Mouse (Mus musculus) neutrophil, adult 59 days (primary cell): ENCODE results near the gene Klhdc9. TPM values are rescaled to one million over a fixed set of nuclear protein-coding genes. Genes with fewer than 3 reads are reported as not detected.

Source experiments
- total RNA-seq, 2 experiments: library from RNA; stranded (reverse); gene quantifications; 1 replicate in 1 of 2; 2 replicates in 1 of 2; pipeline ENCODE4 v1.2.4; 2023

The Klhdc9 gene
- under 1 TPM; 0.22 to 0.40 TPM for total RNA-seq

GRCm38 (mm10) chr1:171360656-171361055 lies at the start of gene Klhdc9:
Klhdc9 (minus strand) TSS chr1:171360798.

GRCm38 (mm10) chr1:171388376-171389102 lies 27.9 kb upstream of the Klhdc9 start, which contains the start of gene Arhgap30:
Arhgap30 (plus strand) TSS chr1:171388954.

GRCm38 (mm10) chr1:171369845-171370556 lies 9.4 kb upstream of the Klhdc9 start, which contains the start of gene Nectin4:
Nectin4 (plus strand) TSS chr1:171370099.

DNA sequence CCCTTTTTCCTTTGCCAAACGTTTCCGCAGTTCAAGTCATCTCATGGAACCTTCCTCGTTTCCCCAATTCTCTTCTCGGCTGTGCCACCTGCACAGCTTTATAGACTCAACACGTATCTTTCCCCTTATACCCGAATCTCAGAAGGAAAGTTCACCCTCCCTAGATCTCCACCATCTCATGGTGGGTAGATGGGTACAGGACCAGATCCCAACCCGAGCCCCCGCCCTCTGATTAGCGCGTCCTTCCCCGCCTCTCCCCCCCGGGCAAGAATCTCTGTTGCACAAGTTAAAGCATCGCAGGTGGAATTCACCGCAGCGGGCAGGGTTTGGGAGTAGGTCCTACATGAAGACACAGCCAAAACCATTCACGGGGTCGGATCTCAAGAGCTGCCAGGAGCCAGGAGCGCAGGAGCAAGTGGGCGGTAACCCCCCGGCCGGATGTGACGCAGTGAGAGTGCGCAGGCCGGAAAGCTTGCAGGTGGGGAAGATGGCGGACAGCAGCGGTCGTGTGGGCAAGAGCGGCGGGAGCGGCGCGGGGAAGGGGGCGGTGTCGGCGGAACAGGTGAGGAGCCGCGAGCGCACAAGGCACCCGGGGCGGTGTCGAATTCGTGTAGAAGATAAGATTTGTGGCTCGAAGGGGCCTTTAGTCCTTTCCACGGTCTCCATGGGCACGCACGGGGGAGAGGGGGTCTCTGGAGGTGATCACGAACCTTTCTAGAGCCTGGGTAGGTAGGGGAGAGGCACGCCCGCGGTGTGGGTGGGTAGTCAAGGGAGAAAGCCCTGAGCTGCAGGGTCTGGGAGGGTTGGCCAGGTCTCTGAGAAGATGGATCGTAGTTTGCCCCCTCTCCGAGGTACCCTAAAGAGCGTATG lies 15.1 kb downstream of the Klhdc9 start, which contains the start of the genes Nit1 and Pfdn2:
Nit1 (minus strand) TSS at position 422 of the 870 bp plus-strand sequence.
Pfdn2 (plus strand) TSS at position 446 of the 870 bp plus-strand sequence.

DNA sequence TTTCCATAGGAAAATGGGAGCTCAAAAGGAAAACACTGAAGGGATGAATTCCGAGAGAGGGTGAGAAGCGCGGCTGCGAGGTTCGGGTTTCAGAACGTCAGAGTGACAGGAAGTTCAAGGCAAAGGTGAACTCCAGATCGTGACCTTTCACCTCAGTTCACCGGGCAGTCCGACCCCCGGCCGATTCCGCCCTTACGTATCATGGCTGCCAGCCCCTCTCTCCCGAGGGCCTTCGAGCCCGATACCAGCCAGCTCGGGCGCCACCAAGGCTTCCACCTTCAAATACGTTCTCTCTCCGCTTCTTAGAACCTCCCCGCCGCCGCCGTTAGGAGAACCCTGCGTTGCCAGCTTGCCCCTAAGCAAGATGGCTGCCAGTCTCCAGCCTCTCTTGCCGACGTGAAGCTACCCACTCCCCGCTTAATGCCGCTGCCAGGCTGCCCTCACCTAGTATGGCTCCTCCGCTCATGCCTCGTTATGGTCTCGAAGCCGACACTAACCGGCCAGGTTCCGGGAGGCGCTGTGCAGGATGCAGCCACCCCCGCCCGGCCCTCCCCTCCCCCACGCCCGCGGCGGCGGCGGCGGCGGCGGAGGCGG lies 31.7 kb downstream of the Klhdc9 start, which contains the start of gene Dedd:
Dedd (plus strand) TSS at position 307 of the 594 bp plus-strand sequence.

Other genes with a start within 250 kb of the Klhdc9 start
- gene Cfap126, start 246.9 kb downstream of the Klhdc9 start, total RNA-seq, result under 1 TPM; 0.67 to 0.73 TPM
- 100 to 1,000 TPM in 1 of 2 experiments, 10 to 100 TPM in 1; 76.6 to 106 TPM for gene Sdhc, start 210.2 kb downstream of the Klhdc9 start, total RNA-seq
- gene Mpz, start 210.1 kb downstream of the Klhdc9 start, total RNA-seq, result not detected
- 1 to 10 TPM in 1 of 2 experiments, under 1 TPM in 1; 0.29 to 1.4 TPM for gene Pcp4l1, start 164.5 kb downstream of the Klhdc9 start, total RNA-seq
- gene Nr1i3, start 146.8 kb downstream of the Klhdc9 start, total RNA-seq, result not detected
- 10 to 100 TPM; 11.9 to 16.4 TPM for gene Tomm40l, start 138.3 kb downstream of the Klhdc9 start, total RNA-seq
- under 1 TPM in 1 of 2 experiments, not detected in 1; 0.89 TPM for gene Apoa2, start 135.7 kb downstream of the Klhdc9 start, total RNA-seq
- gene Fcer1g, start 126.4 kb downstream of the Klhdc9 start, total RNA-seq, result 1,000 to 10,000 TPM; 1,085 to 1,124 TPM
- gene Adamts4, start 110.4 kb downstream of the Klhdc9 start, total RNA-seq, result not detected
- gene Ndufs2, start 109.4 kb downstream of the Klhdc9 start, total RNA-seq, result 10 to 100 TPM; 84.6 to 99.7 TPM
- 100 to 1,000 TPM; 120 to 134 TPM for gene B4galt3, start 90.5 kb downstream of the Klhdc9 start, total RNA-seq
- 10 to 100 TPM; 69.2 to 78.0 TPM for gene Ppox, start 79.6 kb downstream of the Klhdc9 start, total RNA-seq
- 10 to 100 TPM; 29.5 to 31.1 TPM for gene Usp21, start 72.8 kb downstream of the Klhdc9 start, total RNA-seq
- 10 to 100 TPM; 47.2 to 51.2 TPM for gene Ufc1, start 65.8 kb downstream of the Klhdc9 start, total RNA-seq
- gene Dedd, start 31.7 kb downstream of the Klhdc9 start, total RNA-seq, result 10 to 100 TPM; 23.5 to 25.8 TPM
- gene Nit1, start 15.2 kb downstream of the Klhdc9 start, total RNA-seq, result 10 to 100 TPM; 18.9 to 24.2 TPM
- gene Pfdn2, start 15.1 kb downstream of the Klhdc9 start, total RNA-seq, result 10 to 100 TPM; 27.1 to 34.4 TPM
- 1 to 10 TPM; 2.0 to 2.2 TPM for gene Nectin4, start 9.3 kb upstream of the Klhdc9 start, total RNA-seq
- gene Arhgap30, start 28.2 kb upstream of the Klhdc9 start, total RNA-seq, result 100 to 1,000 TPM; 245 to 251 TPM
- gene Usf1, start 50.5 kb upstream of the Klhdc9 start, total RNA-seq, result 100 to 1,000 TPM in 1 of 2 experiments, 10 to 100 TPM in 1; 85.6 to 108 TPM
- gene Tstd1, start 58.1 kb upstream of the Klhdc9 start, total RNA-seq, result 1 to 10 TPM; 4.4 TPM
- gene F11r, start 76.7 kb upstream of the Klhdc9 start, total RNA-seq, result under 1 TPM; 0.20 to 0.31 TPM
- gene Alyref2, start 142.7 kb upstream of the Klhdc9 start, total RNA-seq, result 1 to 10 TPM; 6.6 to 7.3 TPM
- not detected for gene Itln1, start 174.5 kb upstream of the Klhdc9 start, total RNA-seq
- gene Cd244a, start 198.4 kb upstream of the Klhdc9 start, total RNA-seq, result 1 to 10 TPM; 7.6 to 8.0 TPM
- 10 to 100 TPM; 16.8 to 24.0 TPM for gene Ly9, start 246.6 kb upstream of the Klhdc9 start, total RNA-seq